Mouse (Mus musculus) olfactory bulb, adult 2 months (tissue): Measurements from ENCODE around the gene BC035947. TPM values are rescaled to one million over a fixed set of nuclear protein-coding genes. Genes with fewer than 3 reads are reported as not detected.
"Not testable (repeated sequence)": the region's sequence is repeated elsewhere in the genome, so short reads cannot be mapped to it uniquely, and the experiment has no call there.

ENCODE experiments used
- H3K27ac ChIP-seq: fragments of 200-500 bp; 2 replicates; pipeline ENCODE4 v1.5.1; 2012; ENCODE audit warnings: low read depth, low read length; ENCODE audit not compliant: insufficient read depth
- H3K4me1 ChIP-seq: fragments of 200-500 bp; 2 replicates; pipeline ENCODE4 v1.6.1; 2012; ENCODE audit warnings: low read length; ENCODE audit not compliant: control insufficient read depth, insufficient read depth
- H3K4me3 ChIP-seq: fragments of 200-500 bp; 2 replicates; pipeline ENCODE4 v1.5.1; 2012; ENCODE audit warnings: mild to moderate bottlenecking, low read depth, low read length, moderate library complexity; ENCODE audit not compliant: insufficient read depth
- CTCF ChIP-seq: fragments of 200-500 bp; IDR thresholded peaks from 2 replicates; pipeline ENCODE4 v1.5.1; 2012; ENCODE audit warnings: low read depth, mild to moderate bottlenecking, low read length, moderate library complexity; ENCODE audit not compliant: insufficient read depth
- POLR2A ChIP-seq: fragments of 200-500 bp; IDR thresholded peaks from 2 replicates; pipeline ENCODE4 v1.6.1; 2012; ENCODE audit warnings: mild to moderate bottlenecking, low read depth, low read length, moderate library complexity; ENCODE audit not compliant: insufficient read depth
- WGBS: fragments of 180-500 bp; shearing (Covaris S2); methylation state at CpG from one replicate; pipeline ENCODE4 v1.1.7; 2018; 5-methylcytosine and 5-hydroxymethylcytosine counted together
- polyA plus RNA-seq: library from polyadenylated mRNA; stranded (reverse); fragments of >200 nt; gene quantifications from 2 replicates; pipeline ENCODE4 v1.2.4, GENCODE M21; 2012; ENCODE audit warnings: low replicate concordance; ENCODE audit not compliant: missing spikeins, insufficient read depth, insufficient read length

The BC035947 gene
- polyA plus RNA-seq: not detected in 2 replicates

GRCm38 (mm10) chr1:78511621-78512160, at the start of gene BC035947:
Gene BC035947 (minus strand): TSS chr1:78512158.
- no peak within 1 kb of the TSS for H3K4me3 ChIP-seq

GRCm38 (mm10) chr1:78554012-78554666, 42.2 kb upstream of the BC035947 start:
- TF ChIP-seq POLR2A (no peak), CTCF (no peak)
- Histone ChIP-seq H3K27ac (no peak overlapping the region), H3K4me1 (no peaks in the 10 kb centered on the region), H3K4me3 (no peak overlapping the region)
- WGBS: 77% methylated on average over 8 of the region's 8 CpGs

More at GRCm38 (mm10) chr1:78511621-78512160, at the start of gene BC035947:
- H3K4me1 ChIP-seq: peaks cover 5% of the 10 kb centered on the region
- WGBS: 7% methylated on average over 25 of the region's 25 CpGs
- no peak for TF ChIP-seq CTCF
- TF ChIP-seq POLR2A: no peak
- H3K27ac ChIP-seq: no peak within 1 kb of the TSS

DNA sequence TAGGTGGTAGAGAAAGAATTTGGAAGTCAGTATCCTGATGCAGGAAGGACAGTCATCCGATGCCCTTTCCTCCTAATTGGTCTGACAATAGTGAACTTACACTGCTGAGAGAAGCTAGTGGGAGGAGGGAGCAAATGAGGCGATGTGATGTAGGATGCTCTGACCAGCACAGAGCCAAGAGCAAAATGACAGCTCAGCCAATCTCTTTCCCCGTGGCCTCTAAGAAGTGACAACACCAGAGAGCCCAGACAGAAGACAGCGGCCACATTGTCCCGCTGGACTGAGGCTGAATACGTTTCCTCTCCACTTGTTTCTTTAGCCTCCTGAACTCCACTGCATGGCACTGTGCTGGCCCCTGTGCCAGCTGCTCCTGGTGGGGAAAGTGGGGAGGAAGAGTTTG, 37.0 kb upstream of the BC035947 start:
- TF ChIP-seq POLR2A (no peak), CTCF (no peak)
- H3K27ac ChIP-seq: no peak overlapping the region

GRCm38 (mm10) chr1:78546258-78546657, 34.3 kb upstream of the BC035947 start:
- Histone ChIP-seq H3K4me3 (no peak overlapping the region), H3K4me1 (no peaks in the 10 kb centered on the region), H3K27ac (no peak overlapping the region)
- TF ChIP-seq CTCF (no peak), POLR2A (no peak)
- WGBS: 76% methylated on average over 9 of the region's 9 CpGs

More for the DNA sequence above, 37.0 kb upstream of the BC035947 start:
- no peaks in the 10 kb centered on the region for H3K4me1 ChIP-seq
- WGBS: 32% methylated on average over 6 of the region's 6 CpGs
- H3K4me3 ChIP-seq: no peak overlapping the region

DNA sequence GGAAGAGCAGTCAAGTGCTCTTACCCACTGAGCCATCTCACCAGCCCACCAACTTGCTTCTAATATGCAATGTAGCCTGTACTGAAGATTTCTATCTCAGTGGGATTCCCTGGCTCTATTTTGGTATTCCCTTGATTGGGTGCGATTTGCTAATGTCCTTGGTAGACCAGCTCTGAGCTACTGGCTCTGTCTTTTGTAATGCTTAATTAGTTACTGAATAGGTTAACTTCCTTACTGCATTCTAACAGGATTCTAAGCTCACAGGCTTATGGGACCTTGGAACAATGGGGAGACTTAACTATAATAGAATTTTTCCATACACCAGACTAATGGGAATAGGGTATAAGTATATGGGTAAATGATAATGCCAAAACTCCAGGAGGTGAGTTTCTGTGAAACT, 31.7 kb upstream of the BC035947 start:
- 67% methylated on average over 1 of the region's 1 CpGs for WGBS
- H3K4me3 ChIP-seq, H3K4me1 ChIP-seq, H3K27ac ChIP-seq: not testable (repeated sequence)

GRCm38 (mm10) chr1:78539166-78539565, 27.2 kb upstream of the BC035947 start:
- Histone ChIP-seq H3K4me1 (peaks cover 5% of the 10 kb centered on the region), H3K4me3 (no peak overlapping the region), H3K27ac (no peak overlapping the region)
- no peak for TF ChIP-seq CTCF
- TF ChIP-seq POLR2A: no peak
- WGBS: 89% methylated on average over 6 of the region's 6 CpGs

GRCm38 (mm10) chr1:78538396-78538795, 26.4 kb upstream of the BC035947 start:
- Histone ChIP-seq H3K4me1 (peaks cover 5% of the 10 kb centered on the region), H3K27ac (0 out of 2 replicates have a peak overlapping the region, but pooled peaks have one; percentile 28), H3K4me3 (no peak overlapping the region)
- TF ChIP-seq CTCF (no peak), POLR2A (no peak)
- 39% methylated on average over 5 of the region's 5 CpGs for WGBS

DNA sequence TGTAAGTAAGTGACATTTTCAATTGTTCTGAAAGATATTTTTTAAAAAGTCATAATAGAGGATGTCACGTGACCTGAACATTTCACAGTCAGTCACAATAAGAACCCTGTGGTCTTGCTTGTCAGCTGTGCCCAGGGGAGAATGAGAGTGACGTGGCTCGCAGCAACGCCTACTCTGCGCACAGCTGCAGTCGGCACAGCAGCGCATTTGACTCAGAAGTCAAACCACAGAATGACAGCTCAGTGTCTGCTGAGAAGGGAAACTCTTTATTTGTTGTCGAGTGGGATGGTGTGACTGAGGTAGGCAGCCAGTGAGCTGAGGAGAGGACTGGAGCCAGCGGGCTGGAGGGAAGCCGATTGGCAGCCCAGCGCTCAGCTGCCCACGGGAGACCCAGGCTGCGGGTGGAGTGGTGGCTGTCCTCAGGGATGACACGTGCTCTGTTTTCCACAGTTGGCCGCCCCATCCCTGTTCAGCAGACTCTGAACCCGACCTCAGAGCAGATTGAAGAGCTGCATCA, 25.6 kb upstream of the BC035947 start:
- peaks cover 5% of the 10 kb centered on the region for H3K4me1 ChIP-seq
- WGBS: 5% methylated on average over 16 of the region's 16 CpGs
- peak overlapping the region; percentile 77 for H3K27ac ChIP-seq
- H3K4me3 ChIP-seq: peak overlapping the region; percentile 53
- TF ChIP-seq CTCF (no peak), POLR2A (peak; percentile 24; the same call in 1 of the 2 replicates)
